Mouse (Mus musculus): ENCODE measurements around the gene Igf2bp3. TPM values are rescaled to one million over a fixed set of nuclear protein-coding genes. Genes with fewer than 3 reads are reported as not detected.
A peak's percentile ranks its signal among the peaks of the same experiment; 100 is the strongest.
"Not testable (repeated sequence)": the region's sequence is repeated elsewhere in the genome, so short reads cannot be mapped to it uniquely, and the experiment has no call there.

Igf2bp3 gene
- 1 to 10 TPM; 4.6 to 5.2 (median 5.1) TPM for polyA plus RNA-seq (2017; shearing (Covaris generic))

DNA sequence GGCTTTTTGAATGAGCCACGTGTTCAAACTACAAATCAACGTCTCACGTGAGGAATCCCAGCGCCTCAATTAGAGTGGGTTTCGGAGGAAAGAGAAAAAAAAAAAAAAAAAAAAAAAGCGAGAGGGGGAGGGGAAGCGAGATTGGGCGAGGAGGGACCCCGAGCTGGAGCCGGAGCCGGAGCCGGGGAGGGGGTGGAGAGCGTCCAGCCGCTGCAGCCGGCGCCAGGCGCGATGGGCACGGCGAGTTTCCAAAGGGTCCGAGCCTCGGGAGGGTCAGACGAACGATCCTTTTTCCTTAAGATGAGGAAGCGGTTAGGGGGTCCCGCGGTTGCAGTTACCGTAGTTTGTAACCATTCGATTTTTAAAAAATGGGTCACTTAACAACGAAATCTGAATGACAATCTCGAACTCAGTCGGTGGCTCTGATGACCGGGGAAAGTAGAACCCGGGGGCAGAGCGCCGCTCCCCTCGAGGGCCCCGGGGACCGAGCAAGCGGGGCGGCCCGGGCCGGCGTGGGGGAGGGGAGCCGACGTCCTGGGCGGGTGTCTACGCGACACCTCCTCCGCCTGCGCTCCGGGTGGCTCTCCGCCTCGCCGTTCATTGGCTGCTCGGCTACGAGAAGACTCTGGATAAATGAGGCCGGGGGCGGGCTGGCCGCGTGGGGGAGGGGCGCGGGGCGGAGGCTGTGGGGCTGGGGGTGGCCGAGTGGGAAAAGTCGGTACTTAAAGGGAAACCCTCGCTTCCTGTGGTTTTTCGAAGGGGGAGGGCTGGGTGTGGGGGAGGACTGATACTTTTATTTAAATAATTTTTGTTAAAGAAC is at the start of gene Igf2bp3:
Igf2bp3 (minus strand) TSS at position 30 of the 820 bp plus-strand sequence.
- ATAC-seq = no peak

DNA sequence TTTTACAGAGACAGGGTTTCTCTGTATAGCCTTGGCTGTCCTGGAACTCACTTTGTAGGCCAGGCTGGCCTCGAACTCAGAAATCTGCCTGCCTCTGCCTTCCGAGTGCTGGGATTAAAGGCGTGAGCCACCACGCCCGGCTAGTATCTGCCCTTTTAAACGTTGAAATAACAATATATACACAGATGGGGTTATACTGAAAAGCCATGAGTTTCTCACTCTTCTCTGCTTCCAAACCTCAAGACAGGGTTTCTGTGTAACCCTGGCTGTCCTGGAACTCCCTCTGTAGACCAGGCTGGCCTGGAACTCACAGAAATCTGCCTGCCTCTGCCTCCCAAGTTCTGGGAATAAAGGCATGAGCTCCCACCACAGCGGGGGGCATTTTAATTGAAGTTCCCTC is 49.7 kb upstream of the Igf2bp3 start:
- ATAC-seq = not testable (repeated sequence)

DNA sequence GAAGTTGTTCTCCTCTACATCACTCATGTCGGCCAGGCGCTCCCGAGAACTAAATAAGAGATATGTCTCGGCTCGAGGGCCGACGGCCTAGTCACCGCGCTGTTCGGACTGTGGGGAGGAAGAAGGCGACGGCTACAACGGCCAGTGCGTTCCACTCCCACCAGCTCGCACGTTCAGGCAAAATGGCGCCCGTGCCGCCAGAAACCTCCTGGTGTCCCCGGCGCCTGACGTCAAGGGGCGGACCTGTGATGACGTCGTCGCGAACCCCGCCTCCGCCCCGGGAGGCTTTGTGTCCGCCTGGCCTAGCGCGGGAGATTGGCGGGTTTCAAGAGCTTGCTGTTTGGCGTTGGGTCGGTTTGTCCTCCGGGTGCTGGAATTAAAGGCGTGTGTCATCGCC is 49.1 kb upstream of the Igf2bp3 start, which contains the start of gene Tra2a:
Tra2a (minus strand) TSS at position 187 of the 397 bp plus-strand sequence.
- peak; percentile 92 for ATAC-seq

DNA sequence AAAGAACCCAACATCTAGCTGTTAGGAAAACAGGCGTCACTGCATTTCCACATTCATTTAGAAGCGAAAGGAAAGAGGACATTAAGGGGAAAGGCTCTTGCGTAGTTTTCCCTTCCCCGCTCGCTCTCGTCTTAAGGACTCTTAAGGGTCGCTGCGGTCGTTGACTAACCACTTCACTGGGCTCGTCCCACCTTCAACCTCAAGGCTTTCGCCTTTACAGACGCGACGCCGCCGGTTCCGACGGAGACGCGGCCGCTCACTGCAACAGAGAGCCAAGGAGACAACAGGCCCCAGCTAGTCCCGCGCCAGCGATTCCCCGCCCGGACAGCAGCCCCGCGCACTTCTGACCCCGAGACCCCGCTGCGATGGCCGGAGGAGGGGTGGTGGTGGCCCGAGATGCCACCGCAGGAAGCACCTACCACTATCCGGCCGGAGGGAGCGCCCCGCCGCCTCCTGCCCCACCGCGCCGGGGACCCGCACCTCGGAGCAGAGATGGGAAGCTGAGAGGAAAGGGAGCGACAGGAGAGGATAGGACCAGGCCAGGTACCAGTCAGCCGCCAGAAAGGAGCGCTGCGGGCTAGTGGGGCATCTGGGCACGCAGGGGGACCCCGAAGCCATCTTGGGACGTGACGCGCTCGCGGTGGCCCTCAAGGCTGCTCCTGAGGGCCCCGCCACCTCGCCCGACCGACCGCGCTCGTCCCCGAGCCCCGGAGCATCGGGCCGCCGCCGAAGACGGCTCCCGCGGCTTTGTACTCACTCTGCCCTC is 48.5 kb upstream of the Igf2bp3 start:
- ATAC-seq = peak; percentile 55

DNA sequence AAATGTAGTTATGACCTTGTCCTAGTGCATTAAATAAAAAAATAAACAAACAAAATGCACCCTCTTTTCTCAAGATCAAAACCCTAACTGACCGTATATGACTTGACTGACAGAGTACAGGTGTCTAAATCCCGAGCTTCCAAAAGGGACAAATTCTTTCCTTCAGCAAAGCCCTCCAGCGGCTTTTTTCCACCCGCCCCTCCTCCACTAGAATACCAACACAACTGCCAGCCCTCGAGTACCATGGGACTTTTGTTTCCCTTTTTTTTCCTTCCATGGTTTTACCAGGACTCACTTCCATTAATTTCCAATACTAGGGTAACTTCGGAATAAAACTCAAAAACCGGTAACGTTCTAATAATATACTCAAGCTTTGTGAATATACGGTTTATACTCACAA is 47.7 kb upstream of the Igf2bp3 start:
- no peak for ATAC-seq

DNA sequence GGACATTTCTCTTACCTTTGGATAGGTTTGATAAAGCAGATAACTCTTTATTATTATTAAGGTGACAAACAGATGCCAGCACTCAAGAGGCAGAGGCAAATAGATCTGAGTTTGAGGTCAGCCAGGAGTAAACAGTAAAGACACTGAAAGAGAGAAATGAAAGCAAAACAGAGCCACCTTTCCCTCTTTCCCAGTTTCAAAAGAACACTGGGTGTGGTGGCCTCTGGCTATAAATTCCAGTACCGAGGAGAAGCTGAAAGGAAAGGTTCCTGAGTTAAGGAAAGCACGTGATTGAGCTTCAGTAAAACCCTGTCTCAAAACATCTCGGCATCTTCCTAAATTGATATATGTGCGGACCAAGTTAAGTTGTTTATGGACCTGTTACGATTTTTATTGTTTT is 45.0 kb upstream of the Igf2bp3 start:
- no peak for ATAC-seq

DNA sequence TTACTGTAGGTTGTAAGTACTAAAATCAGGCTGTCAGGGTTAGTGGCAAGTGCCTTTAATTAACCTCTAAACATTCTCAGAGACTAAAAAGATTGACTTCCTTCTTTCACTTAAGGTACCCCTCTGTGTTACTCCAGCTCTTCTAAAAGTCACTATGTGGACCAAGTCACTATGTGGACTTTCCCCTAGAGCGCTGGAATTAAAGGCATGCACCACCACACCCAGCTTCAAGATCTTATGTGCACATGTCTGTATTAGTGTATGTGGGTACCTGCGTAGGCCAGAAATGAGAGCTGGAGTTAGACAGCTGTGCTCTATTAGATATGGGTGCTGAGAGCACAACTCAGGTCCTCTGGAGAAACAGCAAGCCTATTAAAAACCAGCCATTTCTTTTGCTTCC is 43.1 kb upstream of the Igf2bp3 start:
- no peak for ATAC-seq

DNA sequence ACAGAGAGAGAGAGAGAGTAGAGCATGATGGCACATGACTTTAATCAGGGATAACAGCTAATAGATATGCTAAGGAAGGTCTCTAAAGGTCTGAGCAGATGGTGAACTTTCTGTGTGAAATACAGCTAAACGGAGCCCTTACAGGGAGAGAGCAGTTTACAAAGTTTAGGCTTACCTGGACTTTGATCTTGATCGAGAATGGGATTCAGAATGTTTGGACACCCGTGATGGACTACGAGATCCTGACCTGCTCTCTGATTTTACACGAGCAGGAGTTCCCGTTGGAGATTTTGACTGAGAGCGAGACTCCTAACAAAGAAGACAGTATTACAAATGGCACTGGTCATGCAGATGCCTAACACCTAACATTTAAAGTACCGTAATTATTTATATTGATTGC is 37.5 kb upstream of the Igf2bp3 start:
- ATAC-seq = no peak

DNA sequence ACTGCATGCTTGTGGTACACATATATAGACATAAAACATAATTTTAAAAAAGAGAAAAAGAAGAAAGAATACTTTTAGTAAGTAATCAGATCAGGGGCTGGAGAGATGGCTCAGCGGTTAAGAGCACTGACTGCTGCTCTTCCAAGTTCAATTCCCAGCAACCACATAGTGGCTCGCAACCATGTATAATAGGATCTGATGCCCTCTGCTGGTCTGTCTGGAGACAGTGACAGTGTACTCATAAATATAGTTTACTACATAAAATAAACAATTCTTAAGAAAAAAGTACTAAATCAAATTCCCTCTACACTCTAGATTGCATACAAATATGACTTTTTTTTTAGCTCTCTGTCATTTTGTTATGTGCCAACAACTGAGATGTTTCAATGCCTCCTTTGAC is 36.4 kb upstream of the Igf2bp3 start:
- ATAC-seq = no peak

DNA sequence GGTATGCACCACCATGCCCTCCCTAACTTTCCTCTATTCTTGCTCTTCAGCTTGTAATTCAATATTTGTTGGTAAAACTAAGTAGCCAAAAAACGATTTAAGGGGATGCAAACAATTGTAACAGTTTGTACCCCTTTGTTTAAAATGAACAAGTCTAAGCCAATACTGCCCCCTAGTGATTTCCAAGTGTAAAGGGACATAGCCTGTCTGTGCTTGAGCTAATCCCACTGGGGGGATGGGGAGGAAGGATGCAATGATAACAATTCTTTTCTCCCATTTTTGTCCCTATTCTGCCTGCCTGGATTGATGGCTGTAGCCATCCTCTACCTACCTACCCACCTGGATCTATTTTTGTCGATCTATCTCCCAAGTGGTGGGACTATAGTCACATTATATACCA is 32.5 kb upstream of the Igf2bp3 start:
- ATAC-seq = no peak

DNA sequence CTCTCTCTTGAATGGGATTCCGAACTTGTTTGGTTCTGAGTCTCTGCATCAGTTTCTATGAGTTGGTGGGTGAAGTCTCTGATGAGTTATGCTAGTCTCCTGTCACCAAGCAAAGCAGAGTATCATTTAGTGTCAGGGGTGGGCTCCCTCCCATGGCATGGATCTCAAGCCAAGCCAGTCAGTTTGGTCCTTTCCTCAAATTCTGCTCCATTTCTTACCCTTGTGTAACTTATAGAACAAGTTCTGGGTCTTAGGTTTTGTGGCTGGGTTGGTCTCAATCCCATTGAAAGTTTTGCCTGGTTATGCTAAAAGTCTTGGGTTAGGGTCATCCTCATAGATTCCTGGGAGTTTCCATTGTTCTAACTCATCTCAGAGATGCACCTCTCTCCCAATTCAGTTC is 27.6 kb upstream of the Igf2bp3 start:
- no peak for ATAC-seq

DNA sequence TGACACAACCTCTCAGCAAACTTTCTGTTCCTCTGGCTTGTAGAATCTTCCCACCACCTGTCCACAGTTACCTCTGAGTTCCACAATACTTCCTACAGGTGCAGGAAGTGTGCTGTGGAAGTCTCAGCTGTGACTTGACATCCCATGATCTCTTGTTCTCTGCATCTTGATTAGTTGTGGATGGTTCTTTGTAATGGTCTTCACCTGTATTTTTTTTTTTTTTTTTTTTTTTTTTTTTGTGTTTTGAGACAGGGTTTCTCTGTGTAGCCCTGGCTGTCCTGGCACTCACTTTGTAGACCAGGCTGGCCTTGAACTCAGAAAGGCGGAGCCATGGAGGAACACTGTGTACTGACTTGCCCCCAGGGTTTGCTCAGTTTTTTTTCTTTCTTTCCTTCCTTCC is 26.8 kb upstream of the Igf2bp3 start:
- no peak for ATAC-seq

DNA sequence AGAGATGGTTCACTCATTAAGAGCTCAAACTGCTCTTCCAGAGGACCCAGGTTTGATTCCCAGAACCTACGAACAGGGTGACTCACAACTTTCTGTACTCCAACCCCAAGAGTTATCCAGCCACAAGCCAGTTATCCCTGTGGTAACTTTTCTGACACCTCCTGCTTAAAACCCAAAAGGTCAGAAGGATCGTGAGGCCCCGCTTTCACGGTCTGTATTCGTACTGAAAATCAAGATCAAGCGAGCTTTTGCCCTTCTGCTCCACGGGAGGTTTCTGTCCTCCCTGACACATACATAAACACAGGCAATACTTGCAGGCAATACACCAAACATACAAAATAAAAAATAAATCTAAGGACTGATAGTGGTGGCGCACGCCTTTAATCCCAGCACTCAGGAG is 21.6 kb upstream of the Igf2bp3 start:
- peak; percentile 100 for ATAC-seq

DNA sequence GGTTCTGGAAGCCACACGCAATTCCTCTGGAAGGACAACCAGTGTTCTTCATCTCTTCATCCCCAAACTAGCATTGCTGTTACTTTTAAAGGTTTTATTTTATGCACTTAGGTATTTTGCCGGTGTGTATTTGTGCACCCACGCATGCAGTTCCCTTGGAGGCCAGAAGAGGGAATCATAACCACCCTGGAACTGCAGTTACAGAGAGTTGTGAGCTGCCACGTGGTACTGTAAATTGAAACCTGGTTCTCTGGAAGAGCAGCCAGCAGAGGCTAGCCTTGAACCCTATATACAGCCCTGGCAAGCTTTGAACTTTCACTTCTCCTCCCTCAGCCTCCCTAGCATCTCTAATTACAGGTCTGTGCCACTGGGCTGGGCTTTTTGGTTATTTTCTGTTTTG is 18.6 kb upstream of the Igf2bp3 start:
- ATAC-seq = no peak

DNA sequence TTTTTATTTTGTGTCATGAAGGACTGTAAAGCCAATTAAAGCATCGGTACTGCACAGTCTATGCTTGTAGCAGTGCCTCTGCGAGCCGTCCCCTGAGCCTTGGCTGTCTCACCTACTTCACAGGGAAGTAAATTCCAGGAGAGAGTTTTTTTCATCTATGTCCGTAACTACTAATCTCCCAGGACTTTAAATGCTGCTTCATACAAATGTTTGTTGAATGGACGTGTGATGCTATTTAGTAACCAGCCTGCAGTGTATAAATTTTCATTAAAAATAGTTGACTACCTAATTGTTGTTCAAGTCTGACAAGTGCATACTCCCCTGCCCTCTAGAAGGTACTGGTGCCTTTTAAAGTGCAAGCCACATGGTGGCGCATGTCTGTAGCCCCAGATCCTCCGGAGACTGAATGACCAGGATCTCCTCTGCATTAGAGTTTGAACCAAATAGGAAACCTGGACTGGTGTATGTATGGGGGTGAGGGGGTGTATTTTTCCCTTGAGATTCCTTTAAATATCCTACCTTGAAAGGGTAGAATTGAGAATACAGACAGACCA is 13.4 kb upstream of the Igf2bp3 start:
- ATAC-seq = no peak

DNA sequence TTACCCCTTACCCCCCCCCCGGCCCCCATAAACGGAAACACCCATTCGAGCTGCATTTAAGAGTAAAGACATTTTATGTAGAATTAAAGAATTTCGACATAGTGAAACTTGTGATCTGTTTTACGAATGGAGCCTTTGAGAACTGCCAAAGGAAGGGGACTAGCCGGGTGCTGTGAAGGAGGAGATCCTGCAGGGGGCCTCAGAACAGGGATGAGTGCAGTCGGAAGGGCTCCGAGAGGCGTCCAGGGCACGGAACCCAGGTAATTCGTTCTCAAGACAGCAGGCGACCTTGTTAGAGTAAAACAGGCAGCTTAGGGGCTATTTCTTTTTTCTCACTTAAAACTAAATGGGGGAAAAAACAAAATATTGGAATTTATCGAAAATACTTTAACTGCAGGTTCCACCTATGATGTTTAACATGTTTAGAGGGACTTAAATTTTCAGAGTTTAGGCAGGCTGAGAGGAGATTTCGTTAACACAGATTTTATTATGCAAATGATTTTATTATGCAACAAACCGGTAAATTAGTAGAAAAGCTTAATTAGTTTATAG is 12.5 kb upstream of the Igf2bp3 start:
- peak; percentile 76 for ATAC-seq

DNA sequence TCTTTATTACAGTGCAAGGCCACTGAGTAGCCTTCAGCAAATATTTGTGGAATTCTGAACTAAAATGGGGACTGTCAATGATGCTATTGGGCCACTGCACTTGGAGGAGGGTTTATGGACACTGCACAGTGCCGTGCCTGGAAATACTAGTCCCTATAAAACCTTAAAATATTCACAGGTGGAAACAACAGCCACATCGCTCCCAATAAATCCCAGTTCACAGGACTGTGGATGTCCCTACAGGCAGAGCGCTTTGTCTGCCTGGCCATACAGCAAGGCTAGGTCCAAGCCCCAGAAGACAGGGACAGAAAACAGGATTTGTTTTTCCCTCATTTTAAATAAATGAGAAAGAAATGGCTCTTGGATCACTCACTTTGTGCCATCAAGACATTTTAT is 11.0 kb upstream of the Igf2bp3 start:
- ATAC-seq = no peak

DNA sequence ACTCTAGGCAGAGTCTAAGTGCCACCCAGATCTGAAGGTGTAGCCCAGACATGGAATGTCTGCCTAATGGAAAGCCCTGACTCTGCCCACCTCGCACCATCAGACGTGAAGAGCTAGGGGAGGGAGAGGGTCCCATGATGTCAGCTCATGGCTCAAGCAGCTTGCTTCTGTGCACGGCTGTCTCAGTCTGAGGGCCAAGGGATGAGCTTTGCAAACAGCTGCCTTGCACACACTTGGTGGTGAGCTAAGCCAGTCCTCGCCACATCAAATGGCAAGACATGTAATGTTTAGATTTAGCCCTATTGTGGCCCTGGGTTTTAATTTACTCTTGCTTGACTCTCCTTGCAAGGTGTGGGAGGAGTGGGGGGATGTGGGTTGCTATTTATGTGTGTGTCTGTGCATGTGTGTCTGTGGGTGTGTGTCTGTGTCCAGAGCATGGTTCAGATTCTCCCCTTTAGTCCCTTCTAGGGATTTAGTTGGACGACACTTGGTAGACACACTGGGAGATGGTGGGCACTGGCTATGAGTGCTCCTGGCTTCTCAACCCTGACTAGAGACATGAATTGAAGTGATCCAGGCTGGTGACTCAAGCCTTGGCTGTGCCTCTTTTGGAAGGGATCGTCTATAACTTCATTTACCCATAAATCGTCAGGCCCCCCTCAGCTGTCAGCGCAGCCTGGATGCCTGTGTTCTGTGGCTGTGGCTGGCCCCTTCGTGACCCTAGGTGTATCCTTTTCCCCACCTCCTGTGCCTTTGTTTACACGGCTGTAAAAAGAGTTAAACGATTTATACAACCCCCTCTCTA is 10.4 kb upstream of the Igf2bp3 start:
- ATAC-seq = no peak

DNA sequence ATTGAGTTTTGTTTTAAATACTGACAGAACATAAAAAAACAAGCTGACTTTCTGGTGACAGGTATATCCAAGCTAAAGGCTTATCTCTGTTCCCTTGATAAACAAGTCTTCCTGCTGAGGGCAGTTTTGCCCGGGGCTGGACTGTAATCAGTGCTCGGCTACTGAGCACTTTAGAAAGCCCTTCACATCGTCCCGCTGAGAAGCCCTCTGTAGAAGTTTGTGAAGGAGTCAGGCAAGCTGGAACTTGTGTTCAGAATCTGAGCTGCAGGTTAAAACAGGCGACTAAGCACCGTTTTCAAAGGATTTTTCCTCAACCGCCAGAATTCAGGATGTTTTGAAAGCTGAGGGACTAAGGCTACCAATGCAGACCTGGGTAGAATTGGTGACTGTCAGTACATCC is 7.1 kb upstream of the Igf2bp3 start:
- ATAC-seq = no peak

DNA sequence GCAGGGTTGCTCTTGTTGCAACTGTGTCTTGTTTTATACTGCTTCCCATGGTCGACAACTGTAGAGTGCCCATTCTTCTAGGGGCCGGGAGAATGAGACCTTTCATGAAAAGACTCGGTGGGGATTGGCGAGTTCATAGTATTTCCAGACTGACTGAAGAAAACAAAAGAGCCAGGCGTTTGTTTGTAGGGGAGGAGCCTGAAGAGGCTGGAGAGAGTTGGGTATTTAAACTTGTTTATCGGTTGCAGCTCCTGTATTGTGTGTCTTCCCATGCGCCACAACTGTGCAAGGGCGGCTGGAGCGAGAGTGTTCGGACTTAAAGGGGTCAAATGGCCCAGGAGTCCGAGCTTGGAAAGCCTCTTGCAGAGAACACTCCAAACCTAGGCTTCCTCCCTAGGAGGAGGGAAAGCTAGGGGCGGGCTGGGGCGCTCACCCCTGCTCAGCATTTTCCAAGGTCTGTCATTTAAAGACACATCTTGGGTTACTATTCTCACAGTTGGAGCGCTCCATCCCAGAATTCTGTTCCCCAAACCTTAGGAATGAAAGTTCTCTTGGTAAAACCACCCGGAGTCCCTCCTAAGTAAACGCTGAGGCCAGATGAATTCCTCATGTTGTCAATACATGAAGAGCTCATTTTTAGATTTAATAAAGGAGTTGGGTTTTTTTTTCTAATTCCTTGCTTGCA is 5.3 kb upstream of the Igf2bp3 start:
- no peak for ATAC-seq

DNA sequence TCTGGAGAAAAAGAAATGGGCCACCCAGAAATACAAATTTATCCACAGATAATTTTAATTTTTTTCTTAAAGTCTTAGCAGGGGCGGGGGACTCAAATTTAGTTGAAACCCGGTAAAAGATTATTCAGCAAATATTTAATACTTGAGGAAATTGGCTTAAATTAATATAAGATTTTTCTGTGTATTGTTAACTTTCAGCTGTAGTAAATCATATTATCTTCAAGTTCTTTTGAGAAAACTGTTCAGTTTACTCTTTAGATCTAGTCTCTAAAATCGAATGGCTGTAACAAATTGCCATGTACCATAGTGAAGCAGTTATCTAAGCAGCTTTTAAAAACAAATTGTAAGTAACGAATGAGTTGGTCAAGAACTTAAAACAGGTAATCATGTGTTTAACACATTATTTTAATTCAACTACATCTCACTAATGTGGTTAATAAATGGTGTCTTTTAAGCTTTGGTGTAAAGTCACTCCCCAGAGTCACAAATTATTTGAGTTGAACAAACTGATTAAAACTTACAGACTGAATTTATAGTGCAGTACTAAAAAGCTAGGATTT is 4.3 kb upstream of the Igf2bp3 start:
- ATAC-seq = no peak

Data from inflammation-experienced regulatory T-cells, adult 6 months (primary cell).